Comparison of ENCODE assay signal across 8 mouse cellular contexts in the genomic region with DNA sequence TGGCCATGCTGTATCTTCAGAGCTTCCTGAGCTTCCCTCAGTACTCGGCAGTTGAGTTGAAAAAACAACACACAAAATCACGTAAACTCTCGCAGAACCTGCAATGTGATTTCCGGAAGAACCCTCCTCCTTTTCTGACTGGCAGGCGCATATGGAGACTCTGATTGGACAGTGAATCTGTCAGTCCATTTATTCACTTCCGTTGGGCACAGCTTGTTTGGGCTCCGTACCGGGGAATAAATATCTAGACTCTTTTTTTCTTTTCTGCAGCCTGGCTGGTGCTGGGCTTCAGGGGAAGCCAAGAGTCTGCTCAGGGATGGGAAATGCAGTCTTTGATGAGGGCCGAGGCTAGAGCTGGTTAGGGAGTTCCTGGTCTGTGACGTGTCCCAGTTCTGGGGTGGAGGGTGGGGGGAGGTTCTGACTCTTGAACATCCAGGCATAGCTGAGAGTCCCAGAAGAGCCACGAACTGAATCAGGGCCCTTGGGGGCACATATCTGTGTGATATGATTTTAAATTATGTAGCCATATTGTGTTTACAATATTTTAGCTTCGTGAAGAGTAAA. TPM values are rescaled to one million over a fixed set of nuclear protein-coding genes. Genes with fewer than 3 reads are reported as not detected.
DNase-seq lines count a peak whose midpoint lies in the region; ATAC-seq lines count a peak whose summit lies in the region.
"Not testable (repeated sequence)": the region's sequence is repeated elsewhere in the genome, so short reads cannot be mapped to it uniquely, and the experiment has no call there.

A gene (minus strand): TSS at position 109 of the 564 bp plus-strand sequence.

- H3K36me3 ChIP-seq in forebrain, embryonic 16.5 days (ENCODE audit: control insufficient read depth, insufficient read depth); liver, embryonic 15.5 days (replicated peaks); stomach, embryonic 16.5 days (ENCODE audit: control insufficient read depth, insufficient read depth, low read length): not testable (repeated sequence)

- H3K4me1 ChIP-seq in forebrain, embryonic 16.5 days (replicated peaks; ENCODE audit: control insufficient read depth, insufficient read depth, low read length); liver, embryonic 15.5 days (replicated peaks); stomach, embryonic 16.5 days (ENCODE audit: control insufficient read depth, insufficient read depth, low read length): not testable (repeated sequence)

- not testable (repeated sequence) for H3K9me3 ChIP-seq in forebrain, embryonic 16.5 days (ENCODE audit: control insufficient read depth, low read length); liver, embryonic 15.5 days (replicated peaks); stomach, embryonic 16.5 days (replicated peaks; ENCODE audit: control insufficient read depth, low read length)

- peak; percentile 94 for ATAC-seq in forebrain, embryonic 16.5 days
- peak; percentile 89 for ATAC-seq in liver, embryonic 15.5 days (ENCODE audit: insufficient read depth)
- peak; percentile 91 for ATAC-seq in stomach, embryonic 16.5 days (ENCODE audit: insufficient read depth, low FRiP score)

- peak; percentile 53 to 67 for DNase-seq in CD8-positive naive resting alpha-beta T cell, adult 2 months (ENCODE audit: low read depth in 2 of 2, low spot score in 2 of 2)
- peak; percentile 58 to 64 for DNase-seq in cerebellum, adult 18-20 months
- DNase-seq in heart, postnatal 36 days = peak; percentile 59 to 75
- peak; percentile 79 for DNase-seq in layer of hippocampus, adult 11-12 months (ENCODE audit: low spot score)
- DNase-seq in neural tube, embryonic 10.5 days (ENCODE audit: extremely low spot score, low spot score) = peak; percentile 15

- H3K4me3 ChIP-seq in forebrain, embryonic 16.5 days (replicated peaks; ENCODE audit: low read length) = peak within 1 kb of the TSS; percentile 25
- peak within 1 kb of the TSS; percentile 45 for H3K4me3 ChIP-seq in liver, embryonic 15.5 days (replicated peaks)
- peak within 1 kb of the TSS; percentile 39 for H3K4me3 ChIP-seq in stomach, embryonic 16.5 days (replicated peaks; ENCODE audit: low read length)

- H3K27ac ChIP-seq in forebrain, embryonic 16.5 days (ENCODE audit: low read length); liver, embryonic 15.5 days (replicated peaks); stomach, embryonic 16.5 days (ENCODE audit: low read length): not testable (repeated sequence)

- H3K4me2 ChIP-seq in forebrain, embryonic 16.5 days (ENCODE audit: low read length) = not testable (repeated sequence)
- peak within 1 kb of the TSS; percentile 29 for H3K4me2 ChIP-seq in liver, embryonic 15.5 days
- peak within 1 kb of the TSS; percentile 19 for H3K4me2 ChIP-seq in stomach, embryonic 16.5 days (ENCODE audit: low read depth, low read length)

- H3K9ac ChIP-seq in forebrain, embryonic 16.5 days (replicated peaks; ENCODE audit: low read depth, low read length); liver, embryonic 15.5 days; stomach, embryonic 16.5 days (ENCODE audit: low read length): not testable (repeated sequence)

- 47% methylated on average over 11 of the region's 12 CpGs for WGBS in forebrain, embryonic 16.5 days
- 22% methylated on average over 11 of the region's 12 CpGs for WGBS in liver, embryonic 15.5 days (ENCODE audit: insufficient replicate concordance)
- WGBS in stomach, embryonic 16.5 days = 38% methylated on average over 11 of the region's 12 CpGs

- H3K27me3 ChIP-seq in forebrain, embryonic 16.5 days (replicated peaks; ENCODE audit: control insufficient read depth, insufficient read depth, low read length); liver, embryonic 15.5 days; stomach, embryonic 16.5 days (ENCODE audit: control insufficient read depth, insufficient read depth, low read length): not testable (repeated sequence)

- intact Hi-C loops in heart, postnatal 36 days (cut with DNase I) = not testable (repeated sequence)

RNA-seq across cellular contexts. Expression of the gene that starts here (rescaled TPM):
- 3.5 and 4.2 TPM in 2 replicates for polyA plus RNA-seq in forebrain, embryonic 16.5 days (2015; fragmentation: Nextera tagmentation; extraction: Ambion mirVana)
- 1 to 10 TPM; 1.1 to 1.3 TPM for total RNA-seq in heart, postnatal 36 days (2021)
- 1.0 and 1.1 TPM in 2 replicates for polyA plus RNA-seq in liver, embryonic 15.5 days (2015; fragmentation: Nextera tagmentation; extraction: Ambion mirVana)
- polyA plus RNA-seq in stomach, embryonic 16.5 days (2015; fragmentation: Nextera tagmentation; extraction: Ambion mirVana) = 2.4 TPM in 2 replicates

Comparison
In these comparisons a context has a peak if more than half of its experiments do, and no peak if none do; other contexts are left out.
1. DNase-seq: peak in every context shown above with its lines; median percentile 79 in layer of hippocampus, adult 11-12 months; 67 in heart, postnatal 36 days; 61 in cerebellum, adult 18-20 months; 60 in CD8-positive naive resting alpha-beta T cell, adult 2 months; 15 in neural tube, embryonic 10.5 days.